Mouse (Mus musculus): ENCODE measurements around the gene Dhx33. TPM values are rescaled to one million over a fixed set of nuclear protein-coding genes. Genes with fewer than 3 reads are reported as not detected.

The Dhx33 gene
- polyA plus RNA-seq, 1 experiment, result 11.3 TPM

- no peak overlapping the region for H3K4me3 ChIP-seq (replicated peaks; ENCODE audit: control insufficient read depth, low read depth, low read length)
- no peak for TF ChIP-seq POLR2A (IDR thresholded peaks at IDR 0.05; ENCODE audit: borderline replicate concordance, control insufficient read depth, low read depth, low read length)
- TF ChIP-seq CTCF (IDR thresholded peaks at IDR 0.05; ENCODE audit: control insufficient read depth, insufficient read depth, low read length), result no peak
- WGBS, result 86% methylated on average over 6 of the region's 6 CpGs
- H3K4me1 ChIP-seq (ENCODE audit: control insufficient read depth, insufficient read depth, low read length), result no peaks in the 10 kb centered on the region; the same call in 1 of the 2 replicates
- no peak overlapping the region for H3K27ac ChIP-seq (ENCODE audit: control insufficient read depth, insufficient read depth, low read depth, low read length, poor library complexity)
Measured at GRCm38 (mm10) chr11:70977293-70977692, 26.9 kb downstream of the Dhx33 start.

DNA sequence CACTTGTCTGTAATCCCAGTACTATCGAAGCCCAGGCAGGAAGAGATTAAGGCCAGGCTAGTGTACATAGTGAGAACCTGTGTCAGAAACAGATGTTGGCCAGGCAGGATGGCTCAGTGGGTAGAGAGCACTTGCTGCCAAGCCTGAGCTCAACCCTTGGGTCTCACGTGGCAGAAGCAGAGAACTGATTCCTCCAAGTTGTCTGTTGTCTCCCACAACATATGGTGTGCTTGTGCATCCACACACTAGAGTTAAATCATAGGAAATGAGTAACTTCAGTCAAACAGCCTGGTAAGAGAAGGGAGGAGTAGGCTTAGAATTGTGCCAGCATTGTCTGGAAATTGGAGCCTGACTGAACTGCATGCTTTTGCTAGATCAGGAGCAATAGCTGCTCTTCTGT, 29.0 kb downstream of the Dhx33 start:
- Histone ChIP-seq H3K27ac (ENCODE audit: control insufficient read depth, insufficient read depth, low read depth, low read length, poor library complexity) (no peak overlapping the region), H3K4me1 (ENCODE audit: control insufficient read depth, insufficient read depth, low read length) (no peaks in the 10 kb centered on the region; the same call in 1 of the 2 replicates), H3K4me3 (replicated peaks; ENCODE audit: control insufficient read depth, low read depth, low read length) (no peak overlapping the region)
- no peak for TF ChIP-seq CTCF (IDR thresholded peaks at IDR 0.05; ENCODE audit: control insufficient read depth, insufficient read depth, low read length)
- TF ChIP-seq POLR2A (IDR thresholded peaks at IDR 0.05; ENCODE audit: borderline replicate concordance, control insufficient read depth, low read depth, low read length), result no peak
- 62% methylated on average over 2 of the region's 2 CpGs for WGBS

DNA sequence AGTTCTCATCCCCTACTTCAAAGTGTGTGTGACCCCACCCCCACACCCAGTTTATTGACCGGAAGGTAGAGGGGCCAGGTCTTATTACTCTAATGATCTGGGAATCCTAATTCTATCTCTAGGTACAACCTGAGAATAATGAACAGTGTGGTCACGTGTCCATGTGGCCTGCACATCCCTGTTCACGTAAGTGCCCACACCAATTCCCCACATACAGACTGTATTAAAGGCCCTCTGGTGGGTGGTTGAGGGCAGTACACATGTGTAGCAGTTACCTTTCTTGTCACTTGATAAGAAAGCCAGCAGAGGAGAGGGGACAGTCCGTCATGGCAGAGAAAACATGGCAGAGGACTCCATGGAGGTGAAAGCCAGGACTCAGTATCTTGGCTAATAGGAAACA, 30.3 kb downstream of the Dhx33 start:
- TF ChIP-seq POLR2A (IDR thresholded peaks at IDR 0.05; ENCODE audit: borderline replicate concordance, control insufficient read depth, low read depth, low read length) (no peak), CTCF (IDR thresholded peaks at IDR 0.05; ENCODE audit: control insufficient read depth, insufficient read depth, low read length) (peak; percentile 19; the same call in 1 of the 2 replicates)
- H3K4me1 ChIP-seq (ENCODE audit: control insufficient read depth, insufficient read depth, low read length), result peaks cover 1% of the 10 kb centered on the region; the same call in 1 of the 2 replicates
- WGBS, result 67% methylated on average over 4 of the region's 4 CpGs
- no peak overlapping the region for H3K4me3 ChIP-seq (replicated peaks; ENCODE audit: control insufficient read depth, low read depth, low read length)
- H3K27ac ChIP-seq (ENCODE audit: control insufficient read depth, insufficient read depth, low read depth, low read length, poor library complexity), result no peak overlapping the region

DNA sequence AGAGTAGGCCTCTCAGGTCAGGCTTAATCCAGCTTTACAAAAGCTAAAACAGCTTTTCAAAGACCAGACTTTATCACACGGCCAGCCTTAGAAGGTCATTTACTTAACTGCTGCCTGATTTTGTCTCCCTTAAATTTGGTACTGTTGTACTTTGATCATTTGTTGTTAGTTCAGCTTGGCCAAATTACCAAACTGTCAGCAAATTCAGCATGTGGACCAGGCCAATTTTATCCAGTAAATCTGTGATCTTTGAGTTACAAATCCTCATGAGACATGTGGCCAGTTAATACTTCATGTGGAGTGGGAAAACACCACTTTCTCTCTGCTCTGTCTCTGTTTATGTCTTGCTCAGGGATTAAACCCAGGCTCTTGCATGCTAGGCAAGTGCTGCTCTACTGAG, 31.7 kb downstream of the Dhx33 start:
- TF ChIP-seq POLR2A (IDR thresholded peaks at IDR 0.05; ENCODE audit: borderline replicate concordance, control insufficient read depth, low read depth, low read length) (no peak), CTCF (IDR thresholded peaks at IDR 0.05; ENCODE audit: control insufficient read depth, insufficient read depth, low read length) (no peak)
- H3K4me1 ChIP-seq (ENCODE audit: control insufficient read depth, insufficient read depth, low read length), result peaks cover 3% of the 10 kb centered on the region; the same call in 1 of the 2 replicates
- no peak overlapping the region for H3K27ac ChIP-seq (ENCODE audit: control insufficient read depth, insufficient read depth, low read depth, low read length, poor library complexity)
- H3K4me3 ChIP-seq (replicated peaks; ENCODE audit: control insufficient read depth, low read depth, low read length), result no peak overlapping the region
- 80% methylated on average over 1 of the region's 1 CpGs for WGBS

DNA sequence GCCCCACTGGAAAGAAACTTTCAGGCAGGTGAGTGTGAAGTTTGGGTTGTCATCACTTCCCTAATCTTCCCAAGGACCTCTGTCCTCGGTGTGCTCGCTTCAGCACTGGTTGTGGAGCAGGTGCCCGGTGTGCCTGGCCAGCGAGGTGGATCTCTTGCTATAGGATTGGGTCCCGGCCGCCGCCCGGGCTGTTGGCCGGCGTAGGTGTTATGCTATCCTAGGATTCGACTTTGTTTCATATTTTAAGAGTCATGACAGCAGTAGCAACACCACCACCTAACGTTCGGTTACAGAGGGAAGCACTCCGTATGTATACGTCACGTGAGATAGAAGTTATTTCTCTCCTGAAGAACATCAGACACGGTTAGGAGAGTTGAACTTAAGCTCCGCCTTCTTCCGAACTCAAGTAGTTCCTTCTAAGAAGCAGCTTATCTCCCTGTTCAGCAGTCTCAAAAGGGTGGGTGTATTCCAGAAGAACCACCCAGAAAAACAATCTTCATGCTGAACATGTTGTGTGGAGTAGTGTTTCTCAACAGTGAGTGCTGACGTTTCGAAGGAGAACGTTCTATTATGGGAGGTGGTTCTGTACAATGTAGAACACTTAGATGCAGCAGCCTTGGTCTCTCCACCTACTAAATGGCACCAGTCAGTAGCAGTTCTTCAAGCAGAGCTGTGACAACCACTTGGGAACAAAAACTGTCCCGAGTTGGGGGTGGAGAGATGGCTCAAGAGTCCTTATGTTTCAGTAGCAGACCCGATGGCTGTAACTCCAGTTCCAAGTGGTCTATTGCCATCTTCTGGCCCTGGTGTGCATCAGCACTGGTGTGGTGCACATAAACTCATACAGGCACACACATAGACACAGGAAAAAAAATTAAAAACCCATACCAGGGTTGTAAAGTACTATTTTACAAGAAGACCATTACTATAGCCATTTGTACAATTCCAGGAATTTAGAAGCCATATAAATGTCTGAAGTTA, 33.4 kb downstream of the Dhx33 start:
- H3K27ac ChIP-seq (ENCODE audit: control insufficient read depth, insufficient read depth, low read depth, low read length, poor library complexity), result peak overlapping the region; percentile 90
- H3K4me1 ChIP-seq (ENCODE audit: control insufficient read depth, insufficient read depth, low read length), result peaks cover 3% of the 10 kb centered on the region; the same call in 1 of the 2 replicates
- TF ChIP-seq CTCF (IDR thresholded peaks at IDR 0.05; ENCODE audit: control insufficient read depth, insufficient read depth, low read length), result no peak
- no peak for TF ChIP-seq POLR2A (IDR thresholded peaks at IDR 0.05; ENCODE audit: borderline replicate concordance, control insufficient read depth, low read depth, low read length)
- WGBS, result 8% methylated on average over 24 of the region's 24 CpGs
- H3K4me3 ChIP-seq (replicated peaks; ENCODE audit: control insufficient read depth, low read depth, low read length), result peak overlapping the region; percentile 88

DNA sequence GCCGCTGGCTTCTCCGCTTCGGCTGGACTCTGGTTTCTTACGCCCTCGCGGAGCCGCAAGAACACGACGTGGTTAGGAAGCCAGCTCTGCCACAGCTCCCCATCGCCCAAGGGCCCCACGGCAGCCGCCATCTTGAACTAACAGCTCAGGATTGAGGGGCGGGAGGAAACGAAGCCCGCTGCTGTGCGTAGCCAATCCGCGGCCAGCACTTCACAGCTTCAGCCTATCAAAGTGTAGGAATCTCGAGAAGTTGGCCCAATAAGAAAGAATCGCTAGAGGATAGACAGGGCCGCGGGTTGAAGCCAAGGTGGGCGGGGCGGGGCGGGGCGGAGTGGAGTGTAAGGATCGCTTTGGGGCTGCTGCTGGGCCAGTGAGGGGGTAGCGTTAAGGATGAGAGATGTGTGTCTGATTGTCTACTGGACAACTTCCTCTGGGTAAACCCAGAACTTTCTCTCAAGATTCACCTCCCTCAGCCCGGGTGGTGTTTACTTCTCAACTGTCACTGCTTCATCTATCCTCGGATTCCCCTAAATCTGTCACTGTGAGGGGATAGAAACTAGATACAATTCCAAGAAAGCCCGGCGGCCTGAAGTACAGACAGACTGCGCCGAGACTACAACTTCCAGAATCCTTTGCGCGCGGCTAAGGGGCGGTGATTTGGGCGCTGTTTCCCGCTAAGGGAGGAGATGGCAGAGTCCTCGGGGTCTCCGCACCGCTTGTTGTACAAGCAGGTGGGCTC, 34.2 kb downstream of the Dhx33 start, which contains the start of the genes Nup88 and Rpain:
TSS of gene Nup88 (minus strand) at position 153 of the 739 bp plus-strand sequence.
TSS of gene Rpain (plus strand) at position 393 of the 739 bp plus-strand sequence.
- no peak for TF ChIP-seq CTCF (IDR thresholded peaks at IDR 0.05; ENCODE audit: control insufficient read depth, insufficient read depth, low read length)
- TF ChIP-seq POLR2A (IDR thresholded peaks at IDR 0.05; ENCODE audit: borderline replicate concordance, control insufficient read depth, low read depth, low read length), result peak; percentile 93
- Histone ChIP-seq H3K27ac (ENCODE audit: control insufficient read depth, insufficient read depth, low read depth, low read length, poor library complexity) (peak within 1 kb of the TSS; percentile 90), H3K4me3 (replicated peaks; ENCODE audit: control insufficient read depth, low read depth, low read length) (peak within 1 kb of the TSS; percentile 92), H3K4me1 (ENCODE audit: control insufficient read depth, insufficient read depth, low read length) (peaks cover 3% of the 10 kb centered on the region; the same call in 1 of the 2 replicates)
- under 1% methylated on average over 43 of the region's 43 CpGs for WGBS

- under 1% methylated on average over 25 of the region's 25 CpGs for WGBS
- Histone ChIP-seq H3K27ac (ENCODE audit: control insufficient read depth, insufficient read depth, low read depth, low read length, poor library complexity) (peak overlapping the region; percentile 79), H3K4me1 (ENCODE audit: control insufficient read depth, insufficient read depth, low read length) (peaks cover 3% of the 10 kb centered on the region; the same call in 1 of the 2 replicates), H3K4me3 (replicated peaks; ENCODE audit: control insufficient read depth, low read depth, low read length) (peak overlapping the region; percentile 92)
- TF ChIP-seq CTCF (IDR thresholded peaks at IDR 0.05; ENCODE audit: control insufficient read depth, insufficient read depth, low read length) (no peak), POLR2A (IDR thresholded peaks at IDR 0.05; ENCODE audit: borderline replicate concordance, control insufficient read depth, low read depth, low read length) (no peak)
Measured at GRCm38 (mm10) chr11:70969271-70969794, 34.9 kb downstream of the Dhx33 start.

Data from bone marrow, adult 2 months (tissue).